Mouse (Mus musculus) mesoderm, embryonic 11.5 days (tissue): ENCODE results near the gene Sept10.

ENCODE experiments used
- DNase-seq: peaks from one replicate; pipeline ENCODE4 v3.0.0-alpha.2; 2012; ENCODE audit warnings: low read depth, low spot score

The Sept10 gene

GRCm38 (mm10) chr10:59225137-59225536 lies 3.5 kb upstream of the Sept10 start:
- DNase-seq, result no peak

GRCm38 (mm10) chr10:59223890-59224289 lies 2.2 kb upstream of the Sept10 start:
- no peak for DNase-seq

- no peak for DNase-seq
Measured at GRCm38 (mm10) chr10:59223301-59223700, 1.7 kb upstream of the Sept10 start.

- peak; percentile 29 for DNase-seq
Measured at GRCm38 (mm10) chr10:59222271-59223101, 839 bp upstream of the Sept10 start.

GRCm38 (mm10) chr10:59220824-59221472 lies 699 bp downstream of the Sept10 start:
- DNase-seq, result peak; percentile 49

- DNase-seq, result no peak
Measured at GRCm38 (mm10) chr10:59200011-59200410, 21.6 kb downstream of the Sept10 start.

- DNase-seq, result no peak
Measured at GRCm38 (mm10) chr10:59196763-59197162, 24.9 kb downstream of the Sept10 start.

- peak; percentile 41 for DNase-seq
Measured at GRCm38 (mm10) chr10:59194891-59195290, 26.8 kb downstream of the Sept10 start.

- no peak for DNase-seq
Measured at GRCm38 (mm10) chr10:59182306-59182705, 39.3 kb downstream of the Sept10 start.

- DNase-seq, result no peak
Measured at GRCm38 (mm10) chr10:59179620-59180019, 42.0 kb downstream of the Sept10 start.

- no peak for DNase-seq
Measured at GRCm38 (mm10) chr10:59172539-59172938, 49.1 kb downstream of the Sept10 start.

GRCm38 (mm10) chr10:59171042-59171441 lies 50.6 kb downstream of the Sept10 start:
- no peak for DNase-seq

GRCm38 (mm10) chr10:59166104-59166944 lies 55.3 kb downstream of the Sept10 start:
- peak; percentile 52 for DNase-seq

GRCm38 (mm10) chr10:59162185-59162897 lies 59.3 kb downstream of the Sept10 start:
- DNase-seq, result no peak

GRCm38 (mm10) chr10:59158627-59159026 lies 63.0 kb downstream of the Sept10 start:
- no peak for DNase-seq

GRCm38 (mm10) chr10:59152544-59153081 lies 69.0 kb downstream of the Sept10 start:
- no peak for DNase-seq

- no peak for DNase-seq
Measured at GRCm38 (mm10) chr10:59150938-59151657, 70.5 kb downstream of the Sept10 start.

- peak; percentile 71 for DNase-seq
Measured at GRCm38 (mm10) chr10:59149956-59150383, 71.7 kb downstream of the Sept10 start.

GRCm38 (mm10) chr10:59133478-59134009 lies 88.1 kb downstream of the Sept10 start:
- no peak for DNase-seq
